Mouse (Mus musculus): ENCODE data around the gene Znrf2. TPM values are rescaled to one million over a fixed set of nuclear protein-coding genes. Genes with fewer than 3 reads are reported as not detected.

The Znrf2 gene
- total and polyA plus RNA-seq, 3 experiments, result 20.3 to 49.4 (median 39.5) TPM

GRCm38 (mm10) chr6:54811546-54812250 is 5.0 kb upstream of the Znrf2 start:
- Histone ChIP-seq H3K27me3 (ENCODE audit: insufficient read depth, low read length) (peaks cover 5% of the 10 kb centered on the region), H3K4me1 (ENCODE audit: insufficient read depth, low read depth, low read length) (peaks cover 14% of the 10 kb centered on the region), H3K4me3 (ENCODE audit: low read depth, low read length) (no peak overlapping the region), H3K9me3 (replicated peaks) (no peaks in the 10 kb centered on the region), H3K36me3 (replicated peaks) (no peaks in the 10 kb centered on the region)
- TF ChIP-seq GATA1 (IDR thresholded peaks at IDR 0.05; ENCODE audit: borderline replicate concordance, low read length), result no peak
- no peak for TF ChIP-seq CTCF (IDR thresholded peaks at IDR 0.05; ENCODE audit: low read depth, low read length)
- TF ChIP-seq POLR2AphosphoS5 (IDR thresholded peaks at IDR 0.05; ENCODE audit: insufficient replicate concordance, low read depth, low read length), result no peak
- DNase-seq (ENCODE audit: low spot score) (no peak), ATAC-seq (ENCODE audit: extremely low read depth, insufficient number of reproducible peaks, low FRiP score, poor library complexity, severe bottlenecking) (no peak)

- peaks cover 5% of the 10 kb centered on the region; the same call in 1 of the 2 replicates for H3K27me3 ChIP-seq (ENCODE audit: insufficient read depth, low read length)
- peaks cover 14% of the 10 kb centered on the region for H3K4me1 ChIP-seq (ENCODE audit: insufficient read depth, low read depth, low read length)
- H3K36me3 ChIP-seq (replicated peaks), result no peaks in the 10 kb centered on the region
- H3K4me3 ChIP-seq (ENCODE audit: low read depth, low read length), result no peak overlapping the region
- no peak for TF ChIP-seq POLR2AphosphoS5 (IDR thresholded peaks at IDR 0.05; ENCODE audit: insufficient replicate concordance, low read depth, low read length)
- TF ChIP-seq CTCF (IDR thresholded peaks at IDR 0.05; ENCODE audit: low read depth, low read length), result no peak
- no peak for TF ChIP-seq GATA1 (IDR thresholded peaks at IDR 0.05; ENCODE audit: borderline replicate concordance, low read length)
- no peak for TF ChIP-seq TAL1 (conservative IDR thresholded peaks at IDR 0.05; ENCODE audit: low read depth, low read length)
- no peak for TF ChIP-seq GATA2 (IDR thresholded peaks at IDR 0.05; ENCODE audit: borderline replicate concordance, low read depth, low read length)
- DNase-seq (ENCODE audit: low spot score), result no peak
- no peak for ATAC-seq (ENCODE audit: extremely low read depth, insufficient number of reproducible peaks, low FRiP score, poor library complexity, severe bottlenecking)
- no peaks in the 10 kb centered on the region for H3K9me3 ChIP-seq (replicated peaks)
These were observed 4.4 kb upstream of the Znrf2 start for GRCm38 (mm10) chr6:54812276-54812675.

GRCm38 (mm10) chr6:54815428-54816130 is 1.1 kb upstream of the Znrf2 start:
- H3K4me1 ChIP-seq (ENCODE audit: insufficient read depth, low read depth, low read length), result peaks cover 30% of the 10 kb centered on the region
- no peaks in the 10 kb centered on the region for H3K36me3 ChIP-seq (replicated peaks)
- peak overlapping the region; percentile 85; the same call in 1 of the 2 replicates for H3K4me3 ChIP-seq (ENCODE audit: low read depth, low read length)
- DNase-seq (ENCODE audit: low spot score), result no peak
- H3K27me3 ChIP-seq (ENCODE audit: insufficient read depth, low read length), result peaks cover 2% of the 10 kb centered on the region; the same call in 1 of the 2 replicates
- H3K9me3 ChIP-seq (replicated peaks), result no peaks in the 10 kb centered on the region
- TF ChIP-seq GATA2 (IDR thresholded peaks at IDR 0.05; ENCODE audit: borderline replicate concordance, low read depth, low read length) (no peak), POLR2AphosphoS5 (IDR thresholded peaks at IDR 0.05; ENCODE audit: insufficient replicate concordance, low read depth, low read length) (no peak), CTCF (IDR thresholded peaks at IDR 0.05; ENCODE audit: low read depth, low read length) (no peak), TAL1 (conservative IDR thresholded peaks at IDR 0.05; ENCODE audit: low read depth, low read length) (no peak), GATA1 (IDR thresholded peaks at IDR 0.05; ENCODE audit: borderline replicate concordance, low read length) (no peak)
- no peak for ATAC-seq (ENCODE audit: extremely low read depth, insufficient number of reproducible peaks, low FRiP score, poor library complexity, severe bottlenecking)

- Histone ChIP-seq H3K9me3 (replicated peaks) (no peaks in the 10 kb centered on the region), H3K27me3 (ENCODE audit: insufficient read depth, low read length) (no peaks in the 10 kb centered on the region), H3K4me1 (ENCODE audit: insufficient read depth, low read depth, low read length) (peaks cover 32% of the 10 kb centered on the region), H3K4me3 (ENCODE audit: low read depth, low read length) (peak overlapping the region; percentile 85), H3K36me3 (replicated peaks) (peaks cover 15% of the 10 kb centered on the region)
- no peak for TF ChIP-seq POLR2AphosphoS5 (IDR thresholded peaks at IDR 0.05; ENCODE audit: insufficient replicate concordance, low read depth, low read length)
- no peak for TF ChIP-seq GATA1 (IDR thresholded peaks at IDR 0.05; ENCODE audit: borderline replicate concordance, low read length)
- no peak for TF ChIP-seq GATA2 (IDR thresholded peaks at IDR 0.05; ENCODE audit: borderline replicate concordance, low read depth, low read length)
- TF ChIP-seq CTCF (IDR thresholded peaks at IDR 0.05; ENCODE audit: low read depth, low read length), result no peak
- no peak for TF ChIP-seq TAL1 (conservative IDR thresholded peaks at IDR 0.05; ENCODE audit: low read depth, low read length)
- ATAC-seq (ENCODE audit: extremely low read depth, insufficient number of reproducible peaks, low FRiP score, poor library complexity, severe bottlenecking) (peak; percentile 64), DNase-seq (ENCODE audit: low spot score) (peak; percentile 24)
These were observed 601 bp downstream of the Znrf2 start for GRCm38 (mm10) chr6:54817266-54817767.

- no peaks in the 10 kb centered on the region for H3K9me3 ChIP-seq (replicated peaks)
- no peak for DNase-seq (ENCODE audit: low spot score)
These were observed 1.7 kb downstream of the Znrf2 start for GRCm38 (mm10) chr6:54818389-54818788.

GRCm38 (mm10) chr6:54819272-54819671 is 2.6 kb downstream of the Znrf2 start:
- Histone ChIP-seq H3K27me3 (ENCODE audit: insufficient read depth, low read length) (no peaks in the 10 kb centered on the region), H3K36me3 (replicated peaks) (peaks cover 21% of the 10 kb centered on the region), H3K4me3 (ENCODE audit: low read depth, low read length) (peak overlapping the region; percentile 6; the same call in 1 of the 2 replicates), H3K4me1 (ENCODE audit: insufficient read depth, low read depth, low read length) (peaks cover 32% of the 10 kb centered on the region), H3K9me3 (replicated peaks) (no peaks in the 10 kb centered on the region)
- TF ChIP-seq TAL1 (conservative IDR thresholded peaks at IDR 0.05; ENCODE audit: low read depth, low read length) (no peak), GATA2 (IDR thresholded peaks at IDR 0.05; ENCODE audit: borderline replicate concordance, low read depth, low read length) (no peak), POLR2AphosphoS5 (IDR thresholded peaks at IDR 0.05; ENCODE audit: insufficient replicate concordance, low read depth, low read length) (no peak), CTCF (IDR thresholded peaks at IDR 0.05; ENCODE audit: low read depth, low read length) (no peak), GATA1 (IDR thresholded peaks at IDR 0.05; ENCODE audit: borderline replicate concordance, low read length) (no peak)
- DNase-seq (ENCODE audit: low spot score) (no peak), ATAC-seq (ENCODE audit: extremely low read depth, insufficient number of reproducible peaks, low FRiP score, poor library complexity, severe bottlenecking) (no peak)

More at GRCm38 (mm10) chr6:54818389-54818788, 1.7 kb downstream of the Znrf2 start:
- H3K4me1 ChIP-seq (ENCODE audit: insufficient read depth, low read depth, low read length), result peaks cover 32% of the 10 kb centered on the region
- TF ChIP-seq POLR2AphosphoS5 (IDR thresholded peaks at IDR 0.05; ENCODE audit: insufficient replicate concordance, low read depth, low read length) (no peak), TAL1 (conservative IDR thresholded peaks at IDR 0.05; ENCODE audit: low read depth, low read length) (no peak), GATA1 (IDR thresholded peaks at IDR 0.05; ENCODE audit: borderline replicate concordance, low read length) (no peak), GATA2 (IDR thresholded peaks at IDR 0.05; ENCODE audit: borderline replicate concordance, low read depth, low read length) (no peak), CTCF (IDR thresholded peaks at IDR 0.05; ENCODE audit: low read depth, low read length) (no peak)
- H3K4me3 ChIP-seq (ENCODE audit: low read depth, low read length), result peak overlapping the region; percentile 85
- ATAC-seq (ENCODE audit: extremely low read depth, insufficient number of reproducible peaks, low FRiP score, poor library complexity, severe bottlenecking), result no peak
- peaks cover 21% of the 10 kb centered on the region for H3K36me3 ChIP-seq (replicated peaks)
- H3K27me3 ChIP-seq (ENCODE audit: insufficient read depth, low read length), result no peaks in the 10 kb centered on the region

All from G1E (cell line).